In the genomic region with DNA sequence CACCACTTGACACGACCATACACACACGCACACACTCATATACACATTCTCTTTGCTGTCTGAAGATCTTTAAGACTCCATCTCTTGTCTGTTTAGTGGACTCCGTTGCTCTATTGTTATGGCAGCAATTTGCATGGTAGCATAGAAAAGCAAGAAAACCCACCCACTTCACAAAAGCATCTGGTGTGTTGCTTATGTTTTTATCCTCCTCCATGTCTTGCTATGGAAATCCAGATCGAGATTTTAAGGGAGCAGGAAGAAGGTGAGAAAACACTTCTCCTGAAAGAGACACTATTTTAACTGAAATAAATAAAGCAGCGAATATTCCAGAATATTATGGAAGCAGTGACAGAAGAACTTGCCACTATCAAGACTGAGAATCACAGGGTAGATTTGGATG, we compare ENCODE assay signal across 14 mouse cellular contexts.
"Had no signal": no experiment of that assay in that cellular context is flagged by ENCODE, and none has a peak within 500 bp of the region (broad histone marks: within the 10 kb centered on the region; RNA-seq: fewer than 3 reads in every experiment).

No protein-coding gene starts in this region.

- ATAC-seq: midbrain, embryonic 13.5 days had no signal

- H3K27ac ChIP-seq: kidney, postnatal 0 days; limb, embryonic 13.5 days; liver, embryonic 14.5 days; midbrain, embryonic 13.5 days; neural tube, embryonic 15.5 days had no signal

- H3K4me3 ChIP-seq: limb, embryonic 13.5 days; midbrain, embryonic 13.5 days; myocyte; neural tube, embryonic 15.5 days had no signal

- DNase-seq: kidney, adult 11 months; kidney, adult 9 months; kidney, postnatal 36 days; layer of hippocampus, adult 9-11 months; layer of hippocampus, postnatal 36 days; left cerebral cortex, postnatal 4 days; lung, adult 18-20 months; thymus, postnatal 4 days had no signal
